Mouse (Mus musculus): ENCODE data around the gene Trim16. TPM values are rescaled to one million over a fixed set of nuclear protein-coding genes. Genes with fewer than 3 reads are reported as not detected.

Gene Trim16
- polyA plus RNA-seq, 1 experiment = 0.47 TPM

GRCm38 (mm10) chr11:62879220-62880048 lies 59.4 kb downstream of the Trim16 start, which contains the start of gene Tvp23b:
TSS of gene Tvp23b (plus strand) at chr11:62879455.
- Histone ChIP-seq H3K4me1 (peaks cover 35% of the 10 kb centered on the region), H3K4me3 (replicated peaks) (peak within 1 kb of the TSS; percentile 99), H3K9me3 (no peaks in the 10 kb centered on the region), H3K27me3 (replicated peaks) (peaks cover 3% of the 10 kb centered on the region), H3K36me3 (replicated peaks; ENCODE audit: low read length) (peaks cover 28% of the 10 kb centered on the region)
- TF ChIP-seq FLI1 (IDR thresholded peaks at IDR 0.05; ENCODE audit: low read length) (no peak), GATA1 (IDR thresholded peaks at IDR 0.05; ENCODE audit: borderline replicate concordance, low read length) (no peak)

GRCm38 (mm10) chr11:62883407-62883806 lies 63.4 kb downstream of the Trim16 start:
- Histone ChIP-seq H3K4me3 (replicated peaks) (peak overlapping the region; percentile 43), H3K4me1 (peaks cover 37% of the 10 kb centered on the region), H3K36me3 (replicated peaks; ENCODE audit: low read length) (peaks cover 68% of the 10 kb centered on the region), H3K9me3 (no peaks in the 10 kb centered on the region), H3K27me3 (replicated peaks) (no peaks in the 10 kb centered on the region)
- no peak for TF ChIP-seq FLI1 (IDR thresholded peaks at IDR 0.05; ENCODE audit: low read length)
- TF ChIP-seq GATA1 (IDR thresholded peaks at IDR 0.05; ENCODE audit: borderline replicate concordance, low read length) = no peak

GRCm38 (mm10) chr11:62885323-62885722 lies 65.3 kb downstream of the Trim16 start:
- Histone ChIP-seq H3K4me1 (peaks cover 43% of the 10 kb centered on the region), H3K4me3 (replicated peaks) (no peak overlapping the region), H3K36me3 (replicated peaks; ENCODE audit: low read length) (peaks cover 87% of the 10 kb centered on the region), H3K27me3 (replicated peaks) (no peaks in the 10 kb centered on the region), H3K9me3 (no peaks in the 10 kb centered on the region)
- no peak for TF ChIP-seq FLI1 (IDR thresholded peaks at IDR 0.05; ENCODE audit: low read length)
- TF ChIP-seq GATA1 (IDR thresholded peaks at IDR 0.05; ENCODE audit: borderline replicate concordance, low read length) = no peak

- Histone ChIP-seq H3K36me3 (replicated peaks; ENCODE audit: low read length) (peaks cover 99% of the 10 kb centered on the region), H3K4me1 (peaks cover 15% of the 10 kb centered on the region), H3K9me3 (no peaks in the 10 kb centered on the region), H3K27me3 (replicated peaks) (no peaks in the 10 kb centered on the region), H3K4me3 (replicated peaks) (no peak overlapping the region)
- TF ChIP-seq FLI1 (IDR thresholded peaks at IDR 0.05; ENCODE audit: low read length) (no peak), GATA1 (IDR thresholded peaks at IDR 0.05; ENCODE audit: borderline replicate concordance, low read length) (no peak)
Measured at GRCm38 (mm10) chr11:62890796-62891195, 70.8 kb downstream of the Trim16 start.

GRCm38 (mm10) chr11:62891763-62892162 lies 71.7 kb downstream of the Trim16 start:
- no peak overlapping the region for H3K4me3 ChIP-seq (replicated peaks)
- peaks cover 15% of the 10 kb centered on the region for H3K4me1 ChIP-seq
- peaks cover 99% of the 10 kb centered on the region for H3K36me3 ChIP-seq (replicated peaks; ENCODE audit: low read length)
- TF ChIP-seq FLI1 (IDR thresholded peaks at IDR 0.05; ENCODE audit: low read length) (no peak), GATA1 (IDR thresholded peaks at IDR 0.05; ENCODE audit: borderline replicate concordance, low read length) (no peak)
- no peaks in the 10 kb centered on the region for H3K9me3 ChIP-seq
- H3K27me3 ChIP-seq (replicated peaks) = no peaks in the 10 kb centered on the region

Other genes starting within 250 kb of the Trim16 start
- gene Trpv2, start 245.7 kb upstream of the Trim16 start, polyA plus RNA-seq (2012; ENCODE audit: insufficient read depth, low replicate concordance) = 11.2 and 11.9 TPM in 2 replicates
- 4.6 and 8.6 TPM in 2 replicates for gene Lrrc75a, start 171.7 kb upstream of the Trim16 start, polyA plus RNA-seq (2012; ENCODE audit: insufficient read depth, low replicate concordance)
- 19.9 and 26.5 TPM in 2 replicates for gene Mmgt2, start 171.6 kb upstream of the Trim16 start, polyA plus RNA-seq (2012; ENCODE audit: insufficient read depth, low replicate concordance)
- 0.16 TPM in 1 of 2 replicates, not detected in the other for gene Zfp287, start 88.3 kb upstream of the Trim16 start, polyA plus RNA-seq (2012; ENCODE audit: insufficient read depth, low replicate concordance)
- not detected in 2 replicates for gene Gm10428, start 67.1 kb upstream of the Trim16 start, polyA plus RNA-seq (2012; ENCODE audit: insufficient read depth, low replicate concordance)
- 0.89 TPM in 1 of 2 replicates, not detected in the other for gene Zfp286, start 30.8 kb upstream of the Trim16 start, polyA plus RNA-seq (2012; ENCODE audit: insufficient read depth, low replicate concordance)
- gene Fbxw10, start 26.8 kb downstream of the Trim16 start, polyA plus RNA-seq (2012; ENCODE audit: insufficient read depth, low replicate concordance) = 0.36 TPM in 1 of 2 replicates, not detected in the other
- gene Tvp23b, start 59.2 kb downstream of the Trim16 start, polyA plus RNA-seq (2012; ENCODE audit: insufficient read depth, low replicate concordance) = 2.0 TPM in 1 of 2 replicates, not detected in the other
- not detected in 2 replicates for gene Cdrt4, start 131.0 kb downstream of the Trim16 start, polyA plus RNA-seq (2012; ENCODE audit: insufficient read depth, low replicate concordance)
- gene Tekt3, start 241.4 kb downstream of the Trim16 start, polyA plus RNA-seq (2012; ENCODE audit: insufficient read depth, low replicate concordance) = not detected in 2 replicates